8 mouse cellular contexts compared by ENCODE assay signal in genomic region chr1:138963868-138964458, GRCm38 (mm10). TPM values are rescaled to one million over a fixed set of nuclear protein-coding genes. Genes with fewer than 3 reads are reported as not detected.
DNase-seq lines count a peak whose midpoint lies in the region; ATAC-seq and TF ChIP-seq lines count a peak whose summit lies in the region.

No protein-coding gene starts in this region.

- peaks cover 9% of the 10 kb centered on the region for H3K4me1 ChIP-seq in embryonic facial prominence, embryonic 10.5 days
- H3K4me1 ChIP-seq in heart, embryonic 11.5 days (ENCODE audit: control insufficient read depth, insufficient read depth, low read length), result peaks cover 8% of the 10 kb centered on the region; the same call in 1 of the 2 replicates
- peaks cover 12% of the 10 kb centered on the region for H3K4me1 ChIP-seq in kidney, embryonic 15.5 days
- no peaks in the 10 kb centered on the region; the same call in 1 of the 2 replicates for H3K4me1 ChIP-seq in lung, embryonic 16.5 days (replicated peaks; ENCODE audit: control insufficient read depth, insufficient read depth, low read length)
- H3K4me1 ChIP-seq in olfactory bulb, adult 2 months (ENCODE audit: control insufficient read depth, insufficient read depth, low read length), result peaks cover 3% of the 10 kb centered on the region; the same call in 1 of the 2 replicates

- ATAC-seq in Patski, result peak; percentile 56
- ATAC-seq in heart, embryonic 11.5 days (replicated peaks; ENCODE audit: insufficient number of reproducible peaks, low FRiP score, low TSS enrichment), result peak; percentile 81
- peak; percentile 91 for ATAC-seq in kidney, embryonic 15.5 days (replicated peaks; ENCODE audit: low FRiP score)
- ATAC-seq in lung, embryonic 16.5 days (ENCODE audit: low read depth), result peak; percentile 80

- peak overlapping the region; percentile 80 for H3K9ac ChIP-seq in heart, embryonic 11.5 days (ENCODE audit: low read depth, low read length)
- peak overlapping the region; percentile 91 for H3K9ac ChIP-seq in kidney, embryonic 15.5 days
- peak overlapping the region; percentile 87 for H3K9ac ChIP-seq in lung, embryonic 16.5 days (ENCODE audit: low read length)

- H3K36me3 ChIP-seq in embryonic facial prominence, embryonic 10.5 days (replicated peaks), result 0 out of 2 replicates have a peak, but pooled peaks cover 7% of the 10 kb centered on the region
- no peaks in the 10 kb centered on the region for H3K36me3 ChIP-seq in heart, embryonic 11.5 days (ENCODE audit: control insufficient read depth, insufficient read depth, low read length)
- peaks cover 10% of the 10 kb centered on the region; the same call in 1 of the 2 replicates for H3K36me3 ChIP-seq in kidney, embryonic 15.5 days
- peaks cover 2% of the 10 kb centered on the region; the same call in 1 of the 2 replicates for H3K36me3 ChIP-seq in lung, embryonic 16.5 days (ENCODE audit: control insufficient read depth, insufficient read depth, low read length)

- H3K27ac ChIP-seq in embryonic facial prominence, embryonic 10.5 days (replicated peaks), result peak overlapping the region; percentile 92
- peak overlapping the region; percentile 75 for H3K27ac ChIP-seq in heart, embryonic 11.5 days (ENCODE audit: low read depth, low read length)
- peak overlapping the region; percentile 93 for H3K27ac ChIP-seq in kidney, embryonic 15.5 days
- H3K27ac ChIP-seq in lung, embryonic 16.5 days (ENCODE audit: low read length), result peak overlapping the region; percentile 87
- peak overlapping the region; percentile 57; the same call in 1 of the 2 replicates for H3K27ac ChIP-seq in olfactory bulb, adult 2 months (ENCODE audit: insufficient read depth, low read depth, low read length)

- in situ Hi-C loops in Patski (cut with MboI; ENCODE audit: low pct_unique_long_range_greater_than_20kb), result loop anchor here (5.0 to 25.0 kb wide), 2 partner anchors 122 to 627 kb away; no protein-coding TSS in a partner anchor

- POLR2A ChIA-PET in Patski (lab: Charles Lee), result interaction anchor here (1.2 to 1.3 kb wide), 2 partner anchors 107 to 118 kb away, joined by 3 to 4 read pairs; partner anchors contain the start of gene 2310009B15Rik

- TF ChIP-seq CTCF in Patski (IDR thresholded peaks at IDR 0.05), result no peak
- no peak for TF ChIP-seq CTCF in olfactory bulb, adult 2 months (IDR thresholded peaks at IDR 0.05; ENCODE audit: insufficient read depth, low read depth, low read length)

- CTCF ChIA-PET in Patski (lab: Charles Lee), result no interaction called here

- H3K27me3 ChIP-seq in Patski, result no peaks in the 10 kb centered on the region
- no peaks in the 10 kb centered on the region for H3K27me3 ChIP-seq in embryonic facial prominence, embryonic 10.5 days (replicated peaks; ENCODE audit: low read depth, poor library complexity, severe bottlenecking)
- no peaks in the 10 kb centered on the region for H3K27me3 ChIP-seq in heart, embryonic 11.5 days (ENCODE audit: control insufficient read depth, insufficient read depth, low read length)
- H3K27me3 ChIP-seq in kidney, embryonic 15.5 days, result no peaks in the 10 kb centered on the region
- H3K27me3 ChIP-seq in lung, embryonic 16.5 days (ENCODE audit: control insufficient read depth, insufficient read depth, low read depth, low read length), result no peaks in the 10 kb centered on the region

- no peaks in the 10 kb centered on the region for H3K9me3 ChIP-seq in embryonic facial prominence, embryonic 10.5 days
- H3K9me3 ChIP-seq in heart, embryonic 11.5 days (replicated peaks; ENCODE audit: control insufficient read depth, low read length), result no peaks in the 10 kb centered on the region
- no peaks in the 10 kb centered on the region for H3K9me3 ChIP-seq in kidney, embryonic 15.5 days (replicated peaks)
- H3K9me3 ChIP-seq in lung, embryonic 16.5 days (ENCODE audit: control insufficient read depth, low read length), result no peaks in the 10 kb centered on the region

- no peak for TF ChIP-seq POLR2A in olfactory bulb, adult 2 months (IDR thresholded peaks at IDR 0.05; ENCODE audit: insufficient read depth, low read depth, low read length)

- peak overlapping the region; percentile 69 for H3K4me2 ChIP-seq in heart, embryonic 11.5 days
- H3K4me2 ChIP-seq in kidney, embryonic 15.5 days, result peak overlapping the region; percentile 81
- peak overlapping the region; percentile 68 for H3K4me2 ChIP-seq in lung, embryonic 16.5 days (ENCODE audit: low read depth, low read length)

- H3K4me3 ChIP-seq in embryonic facial prominence, embryonic 10.5 days, result peak overlapping the region; percentile 88
- H3K4me3 ChIP-seq in heart, embryonic 11.5 days (ENCODE audit: low read depth, low read length), result peak overlapping the region; percentile 67
- peak overlapping the region; percentile 88 for H3K4me3 ChIP-seq in kidney, embryonic 15.5 days (replicated peaks)
- H3K4me3 ChIP-seq in lung, embryonic 16.5 days (ENCODE audit: low read length), result peak overlapping the region; percentile 79
- H3K4me3 ChIP-seq in olfactory bulb, adult 2 months (ENCODE audit: insufficient read depth, low read depth, low read length), result peak overlapping the region; percentile 96

- DNase-seq in CD4-positive helper T cell, adult 2 months (ENCODE audit: low read depth, low spot score), result peak; percentile 65
- no peak for DNase-seq in Patski (ENCODE audit: low read depth, low spot score)
- peak; percentile 72 for DNase-seq in embryonic facial prominence, embryonic 10.5 days (ENCODE audit: low spot score)
- no peak for DNase-seq in urinary bladder, adult 18-20 months (ENCODE audit: low spot score in 2 of 2)

- under 1% methylated on average over 50 of the region's 50 CpGs for WGBS in embryonic facial prominence, embryonic 10.5 days
- WGBS in heart, embryonic 11.5 days (ENCODE audit: insufficient replicate concordance), result 1% methylated on average over 29 of the region's 50 CpGs
- under 1% methylated on average over 49 of the region's 50 CpGs for WGBS in kidney, embryonic 15.5 days
- WGBS in lung, embryonic 16.5 days, result under 1% methylated on average over 42 of the region's 50 CpGs
- WGBS in olfactory bulb, adult 2 months, result 2% methylated on average over 50 of the region's 50 CpGs

RNA-seq across cellular contexts. Expression of gene Dennd1b, which starts 0.7 kb away (rescaled TPM):
- 12.3 TPM for polyA plus RNA-seq in Patski (2021)
- 6.3 and 6.7 TPM in 2 replicates for polyA plus RNA-seq in embryonic facial prominence, embryonic 10.5 days (2016; fragmentation: Nextera tagmentation; extraction: Ambion mirVana)
- polyA plus RNA-seq in heart, embryonic 11.5 days (2014; fragmentation: Nextera tagmentation; extraction: Ambion mirVana), result 10.1 and 14.3 TPM in 2 replicates
- 8.2 and 10.4 TPM in 2 replicates for polyA plus RNA-seq in kidney, embryonic 15.5 days (2015; fragmentation: Nextera tagmentation; extraction: Ambion mirVana)
- polyA plus RNA-seq in lung, embryonic 16.5 days (2015; fragmentation: Nextera tagmentation; extraction: Ambion mirVana), result 7.0 and 9.1 TPM in 2 replicates
- polyA plus RNA-seq in olfactory bulb, adult 2 months (2012; ENCODE audit: insufficient read depth, insufficient read length, low replicate concordance, missing spikeins), result not detected in 2 replicates

Comparison
In these comparisons a context has a peak if more than half of its experiments do, and no peak if none do; other contexts are left out.
1. DNase-seq: peak in CD4-positive helper T cell, adult 2 months (single experiment) and embryonic facial prominence, embryonic 10.5 days (single experiment); none in Patski (single experiment) and urinary bladder, adult 18-20 months (0 of 2).
2. Peak in every context shown above with its lines, with median percentiles within 50 percentile points of each other: ATAC-seq, H3K27ac ChIP-seq, H3K4me3 ChIP-seq, H3K4me2 ChIP-seq and H3K9ac ChIP-seq.